ENCODE assay signal across 10 mouse cellular contexts in genomic region chr17:12660572-12661260, GRCm38 (mm10). TPM values are rescaled to one million over a fixed set of nuclear protein-coding genes. Genes with fewer than 3 reads are reported as not detected.
DNase-seq lines count a peak whose midpoint lies in the region; ATAC-seq and TF ChIP-seq lines count a peak whose summit lies in the region.
"Had no signal": no experiment of that assay in that cellular context is flagged by ENCODE, and none has a peak within 500 bp of the region (broad histone marks: within the 10 kb centered on the region; RNA-seq: fewer than 3 reads in every experiment).

No protein-coding gene starts in this region.

- no peak overlapping the region for H3K4me2 ChIP-seq in kidney, embryonic 14.5 days (replicated peaks; ENCODE audit: low read depth, low read length)
- H3K4me2 ChIP-seq in hindbrain, postnatal 0 days (ENCODE audit: low read depth, low read length), result no peak overlapping the region
- H3K4me2 ChIP-seq in midbrain, embryonic 16.5 days (ENCODE audit: low read length), result no peak overlapping the region
- H3K4me2 ChIP-seq: embryonic facial prominence, embryonic 13.5 days; limb, embryonic 15.5 days had no signal

- peak; percentile 41 for DNase-seq in kidney, postnatal 10 days
- peak; percentile 20 for DNase-seq in ES-CJ7 (ENCODE audit: low read depth, low spot score)
- peak; percentile 63 to 89 for DNase-seq in cerebellum, postnatal 10 days
- DNase-seq in hindbrain, postnatal 0 days (ENCODE audit: low spot score), result peak; percentile 78
- no peak for DNase-seq in right cerebral cortex, postnatal 25 days
- DNase-seq in urinary bladder, postnatal 10 days (ENCODE audit: low spot score), result no peak

- ATAC-seq in kidney, embryonic 14.5 days (ENCODE audit: low FRiP score, low TSS enrichment), result no peak
- no peak for ATAC-seq in hindbrain, postnatal 0 days
- peak; percentile 61 for ATAC-seq in midbrain, embryonic 16.5 days

- peak; percentile 90 for TF ChIP-seq CTCF in hindbrain, postnatal 0 days (IDR thresholded peaks at IDR 0.05; ENCODE audit: low read depth)

- no peaks in the 10 kb centered on the region for H3K4me1 ChIP-seq in kidney, embryonic 14.5 days (ENCODE audit: control insufficient read depth, insufficient read depth, low read length)
- no peaks in the 10 kb centered on the region for H3K4me1 ChIP-seq in hindbrain, postnatal 0 days (ENCODE audit: insufficient read depth, low read length)
- H3K4me1 ChIP-seq in midbrain, embryonic 16.5 days (ENCODE audit: control insufficient read depth, insufficient read depth, low read length), result no peaks in the 10 kb centered on the region
- H3K4me1 ChIP-seq: embryonic facial prominence, embryonic 13.5 days; limb, embryonic 15.5 days had no signal

- no peak overlapping the region for H3K9ac ChIP-seq in kidney, embryonic 14.5 days (ENCODE audit: low read depth, low read length)
- H3K9ac ChIP-seq in hindbrain, postnatal 0 days (replicated peaks; ENCODE audit: low read length), result no peak overlapping the region
- H3K9ac ChIP-seq in midbrain, embryonic 16.5 days (ENCODE audit: low read depth, low read length), result no peak overlapping the region
- H3K9ac ChIP-seq: embryonic facial prominence, embryonic 13.5 days; limb, embryonic 15.5 days had no signal

- 67% methylated on average over 13 of the region's 13 CpGs for WGBS in kidney, embryonic 14.5 days
- 75% methylated on average over 13 of the region's 13 CpGs for WGBS in hindbrain, postnatal 0 days
- 72% methylated on average over 13 of the region's 13 CpGs for WGBS in midbrain, embryonic 16.5 days

- no peak overlapping the region for H3K27ac ChIP-seq in kidney, embryonic 14.5 days (ENCODE audit: low read depth, low read length)
- no peak overlapping the region for H3K27ac ChIP-seq in hindbrain, postnatal 0 days
- no peak overlapping the region for H3K27ac ChIP-seq in midbrain, embryonic 16.5 days (ENCODE audit: low read length)
- H3K27ac ChIP-seq: embryonic facial prominence, embryonic 13.5 days; limb, embryonic 15.5 days had no signal

- no peaks in the 10 kb centered on the region for H3K36me3 ChIP-seq in kidney, embryonic 14.5 days (ENCODE audit: control insufficient read depth, insufficient read depth, low read length)
- H3K36me3 ChIP-seq in hindbrain, postnatal 0 days (ENCODE audit: insufficient read depth, low read length), result no peaks in the 10 kb centered on the region
- no peaks in the 10 kb centered on the region for H3K36me3 ChIP-seq in midbrain, embryonic 16.5 days (ENCODE audit: control insufficient read depth, insufficient read depth, low read length)
- H3K36me3 ChIP-seq: embryonic facial prominence, embryonic 13.5 days; limb, embryonic 15.5 days had no signal

- no peak overlapping the region for H3K4me3 ChIP-seq in kidney, embryonic 14.5 days (ENCODE audit: low read length)
- no peak overlapping the region for H3K4me3 ChIP-seq in hindbrain, postnatal 0 days (ENCODE audit: low read length)
- H3K4me3 ChIP-seq in midbrain, embryonic 16.5 days (ENCODE audit: low read depth, low read length), result no peak overlapping the region
- H3K4me3 ChIP-seq: embryonic facial prominence, embryonic 13.5 days; limb, embryonic 15.5 days had no signal

- H3K9me3 ChIP-seq in kidney, embryonic 14.5 days (ENCODE audit: control insufficient read depth, low read length), result no peaks in the 10 kb centered on the region
- H3K9me3 ChIP-seq in hindbrain, postnatal 0 days (ENCODE audit: low read length), result no peaks in the 10 kb centered on the region
- no peaks in the 10 kb centered on the region for H3K9me3 ChIP-seq in midbrain, embryonic 16.5 days (replicated peaks; ENCODE audit: control insufficient read depth, low read length, poor library complexity, severe bottlenecking)
- H3K9me3 ChIP-seq: embryonic facial prominence, embryonic 13.5 days; limb, embryonic 15.5 days had no signal

- no peaks in the 10 kb centered on the region; the same call in 1 of the 2 replicates for H3K27me3 ChIP-seq in kidney, embryonic 14.5 days (ENCODE audit: control insufficient read depth, insufficient read depth, low read length)
- no peaks in the 10 kb centered on the region for H3K27me3 ChIP-seq in hindbrain, postnatal 0 days (ENCODE audit: insufficient read depth, low read length)
- no peaks in the 10 kb centered on the region for H3K27me3 ChIP-seq in midbrain, embryonic 16.5 days (ENCODE audit: control insufficient read depth, insufficient read depth, low read depth, low read length)
- H3K27me3 ChIP-seq: limb, embryonic 15.5 days had no signal

RNA-seq across cellular contexts. Expression of gene Slc22a1, which starts 14.9 kb away (rescaled TPM):
- 0.63 and 1.2 TPM in 2 replicates for polyA plus RNA-seq in kidney, embryonic 14.5 days (2014; fragmentation: Nextera tagmentation; extraction: Ambion mirVana)
- total RNA-seq in hindbrain, postnatal 0 days (2014; rRNA removed), result 0.10 TPM in 1 of 2 replicates, not detected in the other
- polyA plus RNA-seq in hindbrain, postnatal 0 days (2015; fragmentation: Nextera tagmentation; extraction: Ambion mirVana), result 0.19 and 0.26 TPM in 2 replicates
- not detected in 2 replicates for polyA plus RNA-seq in midbrain, embryonic 16.5 days (2015; fragmentation: Nextera tagmentation; extraction: Ambion mirVana)
- polyA plus RNA-seq: limb, embryonic 15.5 days had no signal

Comparison
In these comparisons a context has a peak if more than half of its experiments do, and no peak if none do; other contexts are left out.
1. DNase-seq: peak in kidney, postnatal 10 days (single experiment), ES-CJ7 (single experiment), cerebellum, postnatal 10 days (2 of 2) and hindbrain, postnatal 0 days (single experiment); none in right cerebral cortex, postnatal 25 days (single experiment) and urinary bladder, postnatal 10 days (single experiment).